ENCODE assay signal across 9 mouse cellular contexts in the genomic region with DNA sequence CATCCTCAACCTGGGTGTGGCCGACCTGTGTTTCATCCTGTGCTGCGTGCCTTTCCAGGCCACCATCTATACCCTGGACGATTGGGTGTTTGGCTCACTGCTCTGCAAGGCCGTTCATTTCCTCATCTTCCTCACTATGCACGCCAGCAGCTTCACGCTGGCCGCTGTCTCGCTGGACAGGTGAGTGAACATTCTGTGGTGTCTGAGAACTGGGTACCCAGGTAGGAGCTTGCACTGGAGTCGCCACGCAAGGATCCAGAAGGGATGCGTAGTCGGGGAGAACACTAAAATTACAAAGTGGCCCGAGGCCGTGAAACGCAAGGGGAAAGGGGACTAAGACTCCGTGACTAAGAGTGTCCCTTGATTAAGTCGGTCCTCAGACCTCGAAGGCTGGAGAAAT. TPM values are rescaled to one million over a fixed set of nuclear protein-coding genes. Genes with fewer than 3 reads are reported as not detected.
DNase-seq lines count a peak whose midpoint lies in the region; ATAC-seq and TF ChIP-seq lines count a peak whose summit lies in the region.
"Had no signal": no experiment of that assay in that cellular context is flagged by ENCODE, and none has a peak within 500 bp of the region (broad histone marks: within the 10 kb centered on the region; RNA-seq: fewer than 3 reads in every experiment).

No protein-coding gene starts in this region.

- no peak for DNase-seq in heart, postnatal 0 days (ENCODE audit: low spot score)
- DNase-seq in heart, postnatal 10 days = no peak
- DNase-seq in limb, embryonic 14.5 days (ENCODE audit: low spot score) = no peak
- DNase-seq in cerebellum, adult 18-20 months = no peak
- no peak for DNase-seq in left cerebral cortex, postnatal 25 days (ENCODE audit: low spot score in 2 of 2)
- DNase-seq: heart, adult 18-20 months had no signal

- H3K9ac ChIP-seq in heart, postnatal 0 days (replicated peaks; ENCODE audit: low read depth, low read length) = no peak overlapping the region
- H3K9ac ChIP-seq in forebrain, embryonic 12.5 days = no peak overlapping the region
- H3K9ac ChIP-seq in limb, embryonic 14.5 days (ENCODE audit: low read depth, low read length, severe bottlenecking) = peak overlapping the region; percentile 46
- H3K9ac ChIP-seq in neural tube, embryonic 14.5 days (replicated peaks; ENCODE audit: low read depth, low read length) = 0 out of 2 replicates have a peak overlapping the region, but pooled peaks have one; percentile 28

- no peaks in the 10 kb centered on the region; the same call in 1 of the 2 replicates for H3K9me3 ChIP-seq in heart, postnatal 0 days (replicated peaks; ENCODE audit: control insufficient read depth, low read length)
- 0 out of 2 replicates have a peak, but pooled peaks cover 4% of the 10 kb centered on the region for H3K9me3 ChIP-seq in forebrain, embryonic 12.5 days
- no peaks in the 10 kb centered on the region for H3K9me3 ChIP-seq in limb, embryonic 14.5 days (ENCODE audit: control insufficient read depth, low read length)
- H3K9me3 ChIP-seq in neural tube, embryonic 14.5 days (ENCODE audit: control insufficient read depth, low read length) = no peaks in the 10 kb centered on the region

- H3K27ac ChIP-seq in heart, postnatal 0 days (ENCODE audit: low read depth) = no peak overlapping the region
- H3K27ac ChIP-seq in forebrain, embryonic 12.5 days = no peak overlapping the region
- H3K27ac ChIP-seq in limb, embryonic 14.5 days (replicated peaks; ENCODE audit: low read depth, low read length) = no peak overlapping the region
- no peak overlapping the region for H3K27ac ChIP-seq in neural tube, embryonic 14.5 days (ENCODE audit: low read depth, low read length)

- TF ChIP-seq CTCF in heart, postnatal 0 days (IDR thresholded peaks at IDR 0.05; ENCODE audit: low read depth) = no peak

- TF ChIP-seq EP300 in heart, postnatal 0 days (IDR thresholded peaks at IDR 0.05; ENCODE audit: low read depth) = no peak

- H3K27me3 ChIP-seq in heart, postnatal 0 days (ENCODE audit: control insufficient read depth, insufficient read depth, low read length) = peaks cover 55% of the 10 kb centered on the region
- peaks cover 65% of the 10 kb centered on the region for H3K27me3 ChIP-seq in forebrain, embryonic 12.5 days
- H3K27me3 ChIP-seq in limb, embryonic 14.5 days (ENCODE audit: control insufficient read depth, insufficient read depth, low read length) = peaks cover 55% of the 10 kb centered on the region
- peaks cover 40% of the 10 kb centered on the region for H3K27me3 ChIP-seq in neural tube, embryonic 14.5 days (ENCODE audit: control insufficient read depth, insufficient read depth, low read length)

- peak overlapping the region; percentile 32 for H3K4me3 ChIP-seq in heart, postnatal 0 days (ENCODE audit: low read depth, low read length)
- H3K4me3 ChIP-seq in forebrain, embryonic 12.5 days (replicated peaks) = peak overlapping the region; percentile 32
- H3K4me3 ChIP-seq in limb, embryonic 14.5 days (replicated peaks; ENCODE audit: low read length) = peak overlapping the region; percentile 32
- H3K4me3 ChIP-seq in neural tube, embryonic 14.5 days (ENCODE audit: low read depth, low read length) = peak overlapping the region; percentile 19

- intact Hi-C loops in heart, postnatal 10 days (cut with DNase I) = no loop called here
- intact Hi-C loops in left cerebral cortex, postnatal 25 days (cut with DNase I) = no loop called here

- WGBS in heart, postnatal 0 days = 3% methylated on average over 18 of the region's 18 CpGs
- WGBS in forebrain, embryonic 12.5 days = 1% methylated on average over 18 of the region's 18 CpGs
- WGBS in limb, embryonic 14.5 days = 2% methylated on average over 18 of the region's 18 CpGs
- 2% methylated on average over 18 of the region's 18 CpGs for WGBS in neural tube, embryonic 14.5 days

- TF ChIP-seq POLR2A in limb, embryonic 14.5 days (IDR thresholded peaks at IDR 0.05; ENCODE audit: borderline replicate concordance, extremely low read depth, insufficient read depth, insufficient read length) = no peak

- no peaks in the 10 kb centered on the region for H3K4me1 ChIP-seq in heart, postnatal 0 days (ENCODE audit: control insufficient read depth, insufficient read depth)
- H3K4me1 ChIP-seq in forebrain, embryonic 12.5 days = peaks cover 7% of the 10 kb centered on the region
- peaks cover 7% of the 10 kb centered on the region for H3K4me1 ChIP-seq in limb, embryonic 14.5 days (ENCODE audit: control insufficient read depth, insufficient read depth, low read length)
- peaks cover 7% of the 10 kb centered on the region for H3K4me1 ChIP-seq in neural tube, embryonic 14.5 days (ENCODE audit: control insufficient read depth, insufficient read depth, low read length)

- H3K4me2 ChIP-seq in heart, postnatal 0 days (ENCODE audit: low read depth, low read length) = peak overlapping the region; percentile 56
- H3K4me2 ChIP-seq in forebrain, embryonic 12.5 days = peak overlapping the region; percentile 48
- H3K4me2 ChIP-seq in limb, embryonic 14.5 days (replicated peaks; ENCODE audit: low read depth, low read length, severe bottlenecking) = peak overlapping the region; percentile 58
- H3K4me2 ChIP-seq in neural tube, embryonic 14.5 days (ENCODE audit: low read depth, low read length) = peak overlapping the region; percentile 44

- no peaks in the 10 kb centered on the region for H3K36me3 ChIP-seq in heart, postnatal 0 days (replicated peaks; ENCODE audit: control insufficient read depth, insufficient read depth, low read length)
- no peaks in the 10 kb centered on the region for H3K36me3 ChIP-seq in forebrain, embryonic 12.5 days (replicated peaks)
- no peaks in the 10 kb centered on the region for H3K36me3 ChIP-seq in limb, embryonic 14.5 days (ENCODE audit: control insufficient read depth, insufficient read depth, low read length)
- H3K36me3 ChIP-seq in neural tube, embryonic 14.5 days (ENCODE audit: control insufficient read depth, insufficient read depth, low read length) = no peaks in the 10 kb centered on the region

- ATAC-seq in heart, postnatal 0 days (ENCODE audit: insufficient read depth, low read depth) = no peak
- ATAC-seq in forebrain, embryonic 12.5 days (ENCODE audit: low FRiP score) = no peak
- no peak for ATAC-seq in limb, embryonic 14.5 days (ENCODE audit: low FRiP score, low read depth)
- ATAC-seq in neural tube, embryonic 14.5 days (ENCODE audit: low read depth) = no peak
- ATAC-seq in inflammation-experienced regulatory T-cells, adult 6 months = no peak

RNA-seq across cellular contexts. Expression of gene Galr2, which starts 0.9 kb away (rescaled TPM):
- not detected in 2 replicates for total RNA-seq in heart, postnatal 0 days (2014; rRNA removed; ENCODE audit: low replicate concordance)
- polyA plus RNA-seq in heart, postnatal 0 days (2015; fragmentation: Nextera tagmentation; extraction: Ambion mirVana) = 0.05 TPM in 2 replicates
- not detected for total RNA-seq in heart, postnatal 10 days (2021)
- polyA plus RNA-seq in forebrain, embryonic 12.5 days (2016; fragmentation: Nextera tagmentation; extraction: Ambion mirVana) = 0.19 and 0.46 TPM in 2 replicates
- polyA plus RNA-seq in limb, embryonic 14.5 days (2012; rRNA removed) = 0.24 and 0.59 TPM in 2 replicates
- 0.33 and 0.37 TPM in 2 replicates for polyA plus RNA-seq in limb, embryonic 14.5 days (2014; fragmentation: Nextera tagmentation; extraction: Ambion mirVana)
- 0.22 and 0.46 TPM in 2 replicates for polyA plus RNA-seq in neural tube, embryonic 14.5 days (2014; fragmentation: Nextera tagmentation; extraction: Ambion mirVana)
- total RNA-seq in left cerebral cortex, postnatal 25 days (2021) = not detected
- not detected for polyA plus RNA-seq in inflammation-experienced regulatory T-cells, adult 6 months (2017; shearing (Covaris generic))
- total RNA-seq: heart, adult 18-20 months had no signal

RNA-seq across cellular contexts. Expression of gene Srp68, which starts 7.7 kb away (rescaled TPM):
- total RNA-seq in heart, postnatal 0 days (2014; rRNA removed; ENCODE audit: low replicate concordance) = 28.1 and 33.6 TPM in 2 replicates
- 47.8 and 48.2 TPM in 2 replicates for polyA plus RNA-seq in heart, postnatal 0 days (2015; fragmentation: Nextera tagmentation; extraction: Ambion mirVana)
- 10 to 100 TPM; 58.7 to 59.8 TPM for total RNA-seq in heart, postnatal 10 days (2021)
- 84.8 and 86.5 TPM in 2 replicates for polyA plus RNA-seq in forebrain, embryonic 12.5 days (2016; fragmentation: Nextera tagmentation; extraction: Ambion mirVana)
- 106 and 111 TPM in 2 replicates for polyA plus RNA-seq in limb, embryonic 14.5 days (2012; rRNA removed)
- 94.9 and 103 TPM in 2 replicates for polyA plus RNA-seq in limb, embryonic 14.5 days (2014; fragmentation: Nextera tagmentation; extraction: Ambion mirVana)
- polyA plus RNA-seq in neural tube, embryonic 14.5 days (2014; fragmentation: Nextera tagmentation; extraction: Ambion mirVana) = 52.0 and 57.2 TPM in 2 replicates
- total RNA-seq in left cerebral cortex, postnatal 25 days (2021) = 10 to 100 TPM; 65.8 to 69.8 TPM
- 10 to 100 TPM; 40.4 to 44.2 (median 42.3) TPM for polyA plus RNA-seq in inflammation-experienced regulatory T-cells, adult 6 months (2017; shearing (Covaris generic))

RNA-seq across cellular contexts. Expression of gene Exoc7, which starts 25.4 kb away (rescaled TPM):
- total RNA-seq in heart, postnatal 0 days (2014; rRNA removed; ENCODE audit: low replicate concordance) = 37.6 and 94.7 TPM in 2 replicates
- polyA plus RNA-seq in heart, postnatal 0 days (2015; fragmentation: Nextera tagmentation; extraction: Ambion mirVana) = 43.9 and 48.7 TPM in 2 replicates
- 10 to 100 TPM; 61.0 to 65.9 TPM for total RNA-seq in heart, postnatal 10 days (2021)
- polyA plus RNA-seq in forebrain, embryonic 12.5 days (2016; fragmentation: Nextera tagmentation; extraction: Ambion mirVana) = 73.3 and 78.8 TPM in 2 replicates
- polyA plus RNA-seq in limb, embryonic 14.5 days (2012; rRNA removed) = 57.7 and 66.7 TPM in 2 replicates
- polyA plus RNA-seq in limb, embryonic 14.5 days (2014; fragmentation: Nextera tagmentation; extraction: Ambion mirVana) = 72.0 and 72.7 TPM in 2 replicates
- polyA plus RNA-seq in neural tube, embryonic 14.5 days (2014; fragmentation: Nextera tagmentation; extraction: Ambion mirVana) = 112 and 129 TPM in 2 replicates
- total RNA-seq in left cerebral cortex, postnatal 25 days (2021) = 10 to 100 TPM; 95.7 to 97.4 TPM
- 10 to 100 TPM; 70.3 to 96.0 (median 70.6) TPM for polyA plus RNA-seq in inflammation-experienced regulatory T-cells, adult 6 months (2017; shearing (Covaris generic))

RNA-seq across cellular contexts. Expression of gene Evpl, which starts 43.8 kb away (rescaled TPM):
- total RNA-seq in heart, postnatal 0 days (2014; rRNA removed; ENCODE audit: low replicate concordance) = 2.1 and 3.4 TPM in 2 replicates
- 0.45 TPM in 2 replicates for polyA plus RNA-seq in heart, postnatal 0 days (2015; fragmentation: Nextera tagmentation; extraction: Ambion mirVana)
- 1 to 10 TPM; 1.2 TPM for total RNA-seq in heart, postnatal 10 days (2021)
- 0.61 and 0.65 TPM in 2 replicates for polyA plus RNA-seq in forebrain, embryonic 12.5 days (2016; fragmentation: Nextera tagmentation; extraction: Ambion mirVana)
- 6.0 and 8.2 TPM in 2 replicates for polyA plus RNA-seq in limb, embryonic 14.5 days (2012; rRNA removed)
- polyA plus RNA-seq in limb, embryonic 14.5 days (2014; fragmentation: Nextera tagmentation; extraction: Ambion mirVana) = 17.0 and 21.8 TPM in 2 replicates
- 0.53 and 0.62 TPM in 2 replicates for polyA plus RNA-seq in neural tube, embryonic 14.5 days (2014; fragmentation: Nextera tagmentation; extraction: Ambion mirVana)
- 1 to 10 TPM in 1 of 2 experiments, under 1 TPM in 1; 0.92 to 1.1 TPM for total RNA-seq in left cerebral cortex, postnatal 25 days (2021)
- polyA plus RNA-seq in inflammation-experienced regulatory T-cells, adult 6 months (2017; shearing (Covaris generic)) = not detected

RNA-seq across cellular contexts. Expression of gene Foxj1, which starts 53.5 kb away (rescaled TPM):
- 2.7 TPM in 1 of 2 replicates, not detected in the other for total RNA-seq in heart, postnatal 0 days (2014; rRNA removed; ENCODE audit: low replicate concordance)
- 0.04 and 1.0 TPM in 2 replicates for polyA plus RNA-seq in heart, postnatal 0 days (2015; fragmentation: Nextera tagmentation; extraction: Ambion mirVana)
- total RNA-seq in heart, postnatal 10 days (2021) = not detected
- 10.3 and 14.3 TPM in 2 replicates for polyA plus RNA-seq in forebrain, embryonic 12.5 days (2016; fragmentation: Nextera tagmentation; extraction: Ambion mirVana)
- 0.85 and 0.88 TPM in 2 replicates for polyA plus RNA-seq in limb, embryonic 14.5 days (2012; rRNA removed)
- 0.14 TPM in 1 of 2 replicates, not detected in the other for polyA plus RNA-seq in limb, embryonic 14.5 days (2014; fragmentation: Nextera tagmentation; extraction: Ambion mirVana)
- polyA plus RNA-seq in neural tube, embryonic 14.5 days (2014; fragmentation: Nextera tagmentation; extraction: Ambion mirVana) = 5.0 and 7.3 TPM in 2 replicates
- total RNA-seq in left cerebral cortex, postnatal 25 days (2021) = 1 to 10 TPM; 4.8 to 6.3 TPM
- polyA plus RNA-seq in inflammation-experienced regulatory T-cells, adult 6 months (2017; shearing (Covaris generic)) = not detected

Comparison
In these comparisons a context has a peak if more than half of its experiments do, and no peak if none do; other contexts are left out.
1. H3K9ac ChIP-seq: peak in limb, embryonic 14.5 days (single experiment) and neural tube, embryonic 14.5 days (single experiment); none in heart, postnatal 0 days (single experiment) and forebrain, embryonic 12.5 days (single experiment).
2. Peak in every context shown above with its lines, with median percentiles within 50 percentile points of each other: H3K4me2 ChIP-seq and H3K4me3 ChIP-seq.